Mouse (Mus musculus) MEL (cell line): Measurements from ENCODE around the gene Map3k4. TPM values are rescaled to one million over a fixed set of nuclear protein-coding genes. Genes with fewer than 3 reads are reported as not detected.

Experiments
- DNase-seq: peaks from one replicate; pipeline ENCODE4 v3.0.0; 2011; ENCODE audit warnings: low read depth, low spot score
- H3K27ac ChIP-seq: 2 replicates; pipeline ENCODE4 v1.5.1; 2012; ENCODE audit warnings: low read depth, mild to moderate bottlenecking, control low read depth, low read length, moderate library complexity; ENCODE audit not compliant: control insufficient read depth
- H3K27me3 ChIP-seq, 2 experiments: fragments of 150-350 bp in 1 of 2; sonication (generic) in 1 of 2; 2 replicates each; pipeline ENCODE4 v1.6.1; 2012; ENCODE audit warnings: low read length in 2 of 2, mild to moderate bottlenecking in 2 of 2, improper control_type of control experiment in 1 of 2, moderate library complexity in 1 of 2; ENCODE audit not compliant: insufficient read depth in 2 of 2, control insufficient read depth in 1 of 2
- H3K36me3 ChIP-seq, 2 experiments: 2 replicates each; pipeline ENCODE4 v1.6.1; 2012 to 2014; ENCODE audit warnings: low read length in 2 of 2, improper control_type of control experiment in 1 of 2, inconsistent platforms in 1 of 2, mild to moderate bottlenecking in 1 of 2; ENCODE audit not compliant: insufficient read depth in 2 of 2, control insufficient read depth in 1 of 2
- H3K4me1 ChIP-seq, 2 experiments: fragments of 150-350 bp in 1 of 2; sonication (generic) in 1 of 2; 2 replicates each; pipeline ENCODE4 v1.6.1; 2012; ENCODE audit warnings: low read length in 2 of 2, improper control_type of control experiment in 1 of 2, mild to moderate bottlenecking in 1 of 2; ENCODE audit not compliant: insufficient read depth in 2 of 2, control insufficient read depth in 1 of 2
- H3K4me3 ChIP-seq, 2 experiments: fragments of 150-350 bp in 1 of 2; sonication (generic) in 1 of 2; 2 replicates each; pipeline ENCODE4 v1.5.1; 2012; ENCODE audit warnings: low read depth in 2 of 2, low read length in 2 of 2, mild to moderate bottlenecking in 2 of 2, moderate library complexity in 2 of 2, control low read depth in 1 of 2, improper control_type of control experiment in 1 of 2; ENCODE audit not compliant: control insufficient read depth in 1 of 2, insufficient read depth in 1 of 2
- H3K79me2 ChIP-seq: 2 replicates; pipeline ENCODE4 v1.6.1; 2012; ENCODE audit warnings: mild to moderate bottlenecking, low read length, moderate library complexity; ENCODE audit not compliant: control insufficient read depth, poor library complexity, insufficient read depth
- H3K9ac ChIP-seq: 2 replicates; pipeline ENCODE4 v1.6.1; 2012; ENCODE audit warnings: low read depth, mild to moderate bottlenecking, control low read depth, low read length, moderate library complexity; ENCODE audit not compliant: control insufficient read depth, poor library complexity, severe bottlenecking
- H3K9me3 ChIP-seq: fragments of 150-350 bp; sonication (generic); replicated peaks from 2 replicates; pipeline ENCODE4 v1.6.1; 2012; ENCODE audit warnings: mild to moderate bottlenecking, low read length, improper control_type of control experiment, moderate library complexity; ENCODE audit not compliant: insufficient read depth
- CTCF ChIP-seq, 3 experiments: IDR thresholded peaks in 2 of 3; conservative IDR thresholded peaks in 1 of 3; 2 replicates each; pipeline ENCODE4 v1.5.1; 2011 to 2012; ENCODE audit warnings: low read length in 3 of 3, low read depth in 2 of 3, mild to moderate bottlenecking in 2 of 3, improper control_type of control experiment in 1 of 3, inconsistent platforms in 1 of 3, mixed read lengths in 1 of 3, moderate library complexity in 1 of 3; ENCODE audit not compliant: control insufficient read depth in 1 of 3, insufficient read depth in 1 of 3, poor library complexity in 1 of 3, severe bottlenecking in 1 of 3
- ETS1 ChIP-seq: IDR thresholded peaks from 2 replicates; pipeline ENCODE4 v1.6.1; 2012; ENCODE audit warnings: low read depth, mild to moderate bottlenecking, inconsistent platforms, low read length, improper control_type of control experiment, moderate library complexity
- GABPA ChIP-seq: IDR thresholded peaks from 2 replicates; pipeline ENCODE4 v1.6.1; 2012; ENCODE audit warnings: low read depth, mild to moderate bottlenecking, inconsistent platforms, low read length, improper control_type of control experiment, moderate library complexity
- HCFC1 ChIP-seq: IDR thresholded peaks from 2 replicates; pipeline ENCODE4 v1.6.1; 2012; ENCODE audit warnings: low read depth, mild to moderate bottlenecking, inconsistent platforms, low read length, improper control_type of control experiment, moderate library complexity
- MYC ChIP-seq: IDR thresholded peaks from 2 replicates; pipeline ENCODE4 v1.6.1; 2011; ENCODE audit warnings: low read depth, mild to moderate bottlenecking, low read length, improper control_type of control experiment, moderate library complexity
- POLR2A ChIP-seq, 2 experiments: IDR thresholded peaks; 2 replicates each; pipeline ENCODE4 v1.6.1; 2011 to 2012; ENCODE audit warnings: low read length in 2 of 2, mild to moderate bottlenecking in 2 of 2, control low read depth in 1 of 2, improper control_type of control experiment in 1 of 2, low read depth in 1 of 2, moderate library complexity in 1 of 2; ENCODE audit not compliant: control insufficient read depth in 1 of 2, insufficient read depth in 1 of 2, poor library complexity in 1 of 2
- POLR2AphosphoS5 ChIP-seq: IDR thresholded peaks from 2 replicates; pipeline ENCODE4 v1.6.1; 2012; ENCODE audit warnings: low read depth, borderline replicate concordance, mild to moderate bottlenecking, inconsistent platforms, low read length, moderate library complexity, mixed read lengths
- RAD21 ChIP-seq: IDR thresholded peaks from 2 replicates; pipeline ENCODE4 v1.6.1; 2011; ENCODE audit warnings: mild to moderate bottlenecking, low read depth, low read length, improper control_type of control experiment
- RCOR1 ChIP-seq: IDR thresholded peaks from 2 replicates; pipeline ENCODE4 v1.6.1; 2012; ENCODE audit warnings: low read depth, mild to moderate bottlenecking, inconsistent platforms, low read length, improper control_type of control experiment
- SIN3A ChIP-seq: IDR thresholded peaks from 2 replicates; pipeline ENCODE4 v1.6.1; 2012; ENCODE audit warnings: low read length, improper control_type of control experiment, inconsistent platforms
- SMC3 ChIP-seq: IDR thresholded peaks from 2 replicates; pipeline ENCODE4 v1.6.1; 2011; ENCODE audit warnings: low read depth, low read length, improper control_type of control experiment
- USF1 ChIP-seq: IDR thresholded peaks from 2 replicates; pipeline ENCODE4 v1.6.1; 2014; ENCODE audit warnings: low read depth, mild to moderate bottlenecking, inconsistent platforms, low read length, improper control_type of control experiment, moderate library complexity
- USF2 ChIP-seq, 2 experiments: IDR thresholded peaks; 2 replicates each; pipeline ENCODE4 v1.6.1; 2011 to 2012; ENCODE audit warnings: improper control_type of control experiment in 2 of 2, low read length in 2 of 2, borderline replicate concordance in 1 of 2, inconsistent platforms in 1 of 2, low read depth in 1 of 2, mild to moderate bottlenecking in 1 of 2; ENCODE audit not compliant: insufficient read depth in 1 of 2
- polyA plus RNA-seq, 2 experiments: library from polyadenylated mRNA; stranded (reverse) in 1 of 2; unstranded in 1 of 2; fragments of >175 nt in 1 of 2; fragments of >200 nt in 1 of 2; gene quantifications; 2 replicates each; pipeline versions ENCODE4 v1.2.1 to v1.2.4; 2012; ENCODE audit warnings: low replicate concordance in 2 of 2, low read depth in 1 of 2; ENCODE audit not compliant: insufficient read length in 2 of 2, insufficient read depth in 1 of 2, missing spikeins in 1 of 2
- total RNA-seq: library from RNA; depleted of rRNA; stranded (reverse); fragments of 300-350 nt; gene quantifications from 2 replicates; pipeline ENCODE4 v1.2.3, GENCODE M21; 2012

Map3k4 gene
- total and polyA plus RNA-seq, 3 experiments = 18.0 to 20.4 TPM; not detected in 1

DNA sequence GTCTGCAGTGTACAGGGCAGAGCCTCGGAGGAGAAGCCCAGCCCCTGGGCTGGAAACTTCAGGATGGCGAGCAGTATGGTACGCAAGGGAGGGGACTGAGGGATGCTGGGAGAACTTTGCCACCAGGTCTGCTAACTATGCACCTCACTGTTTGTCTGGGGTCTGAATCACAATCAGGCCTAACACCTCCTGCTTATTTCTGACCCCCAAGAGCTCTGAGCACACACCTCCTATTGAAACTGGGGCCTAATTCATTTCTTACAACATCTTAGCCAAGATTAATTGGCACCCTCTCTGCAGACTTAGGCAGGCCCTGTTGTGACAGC, 113.9 kb downstream of the Map3k4 start (continued):
- TF ChIP-seq USF2 (IDR thresholded peaks at IDR 0.05; ENCODE audit: borderline replicate concordance in 1 of 2, insufficient read depth in 1 of 2, low read depth in 1 of 2, low read length in 2 of 2) = no peak

DNA sequence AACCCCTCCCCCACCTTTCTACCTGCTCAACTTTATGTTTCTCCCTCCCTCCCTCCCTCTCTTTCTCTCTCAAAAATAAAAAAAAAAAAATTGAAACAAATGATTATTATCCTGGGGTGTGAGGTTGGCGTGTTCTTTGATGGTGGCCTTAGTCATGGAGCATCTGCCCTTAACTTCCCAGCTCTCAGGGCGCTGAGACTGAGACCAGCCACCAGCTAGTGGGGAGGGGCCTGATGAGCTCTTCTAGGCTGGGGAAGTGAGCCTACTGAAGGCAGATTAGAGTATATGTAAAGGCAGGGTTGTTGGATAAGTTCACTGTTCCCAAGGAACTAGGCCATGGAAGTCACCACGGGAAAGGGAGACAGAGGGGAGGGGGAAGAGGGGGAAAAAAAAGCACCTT, 114.3 kb downstream of the Map3k4 start:
- Histone ChIP-seq H3K27me3 (no peaks in the 10 kb centered on the region), H3K9me3 (no peaks in the 10 kb centered on the region), H3K27ac (peak overlapping the region; percentile 92), H3K4me3 (peak overlapping the region; percentile 19 to 27), H3K36me3 (peaks cover 0 to 28% of the 10 kb centered on the region in 2 experiments; a peak in 2 of 4 replicates), H3K4me1 (peaks cover 12 to 42% of the 10 kb centered on the region in 2 experiments), H3K9ac (peak overlapping the region; percentile 52), H3K79me2 (no peaks in the 10 kb centered on the region)
- TF ChIP-seq RAD21 = no peak
- TF ChIP-seq HCFC1 = peak; percentile 10; the same call in 1 of the 2 replicates
- TF ChIP-seq GABPA = no peak
- TF ChIP-seq MYC = no peak
- no peak for TF ChIP-seq SMC3
- peak; percentile 84 for DNase-seq

DNA sequence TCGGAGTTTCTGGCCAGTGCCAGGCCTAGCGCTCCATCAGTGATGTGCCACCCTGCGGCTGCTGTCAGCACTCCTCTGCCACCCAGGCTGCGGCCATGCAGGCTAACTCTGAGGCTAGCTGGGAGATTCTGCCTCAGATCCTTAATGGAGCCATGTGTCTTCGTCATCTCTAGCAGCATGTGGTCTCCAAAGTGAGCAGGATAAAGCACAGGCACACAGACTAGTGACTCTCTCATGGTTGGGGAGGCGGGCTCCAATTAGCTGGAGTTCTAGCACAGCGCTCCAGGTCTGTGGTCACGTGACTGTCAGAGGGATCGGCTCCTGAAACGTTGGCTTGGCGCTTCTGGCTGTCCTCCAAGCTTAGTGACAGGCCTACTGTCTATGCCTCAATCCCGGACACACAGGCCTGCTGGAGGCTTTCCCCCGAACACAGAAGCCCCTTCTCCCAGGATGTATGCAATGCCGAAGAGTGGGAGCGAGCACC, 115.1 kb downstream of the Map3k4 start:
- Histone ChIP-seq H3K9me3 (no peaks in the 10 kb centered on the region), H3K36me3 (peaks cover 0 to 28% of the 10 kb centered on the region in 2 experiments; a peak in 2 of 4 replicates), H3K4me1 (peaks cover 12 to 42% of the 10 kb centered on the region in 2 experiments), H3K4me3 (no peak overlapping the region), H3K27ac (peak overlapping the region; percentile 92), H3K79me2 (no peaks in the 10 kb centered on the region), H3K27me3 (no peaks in the 10 kb centered on the region), H3K9ac (peak overlapping the region; percentile 52; the same call in 1 of the 2 replicates)
- DNase-seq = no peak
- TF ChIP-seq USF1 (peak; percentile 45; the same call in 1 of the 2 replicates), SIN3A (no peak)

DNA sequence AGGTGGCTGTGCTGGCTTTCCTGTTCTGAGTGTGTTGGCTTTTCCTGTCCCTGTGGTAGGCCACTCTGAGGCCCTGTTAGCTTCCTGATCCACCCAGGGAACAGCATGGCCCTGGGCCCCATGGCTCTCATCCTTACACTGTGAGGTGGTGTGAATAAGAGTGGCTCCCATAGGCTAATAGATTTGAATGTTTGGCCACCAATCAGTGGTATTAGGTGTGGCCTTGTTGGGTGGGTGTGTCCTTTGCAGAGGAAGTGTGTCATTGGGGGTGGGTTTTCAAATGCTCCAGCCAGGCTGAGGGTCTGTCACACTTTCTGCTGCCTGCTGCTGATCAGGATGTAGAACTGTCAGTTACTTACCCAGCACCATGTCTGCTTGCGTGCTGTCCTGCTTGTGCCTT, 117.5 kb downstream of the Map3k4 start:
- Histone ChIP-seq H3K9me3 (no peaks in the 10 kb centered on the region), H3K27me3 (no peaks in the 10 kb centered on the region), H3K4me1 (peaks cover 3 to 22% of the 10 kb centered on the region in 2 experiments), H3K79me2 (no peaks in the 10 kb centered on the region), H3K9ac (no peak overlapping the region), H3K4me3 (no peak overlapping the region), H3K36me3 (peaks cover 0 to 10% of the 10 kb centered on the region in 2 experiments; a peak in 2 of 4 replicates), H3K27ac (no peak overlapping the region)
- peak; percentile 46 for DNase-seq
- TF ChIP-seq ETS1 (no peak), CTCF (IDR thresholded peaks at IDR 0.05 in 2 of 3, conservative IDR thresholded peaks at IDR 0.05 in 1 of 3; ENCODE audit: control insufficient read depth in 1 of 3, insufficient read depth in 1 of 3, low read depth in 2 of 3, low read length in 3 of 3, poor library complexity in 1 of 3, severe bottlenecking in 1 of 3) (no peak), POLR2A (IDR thresholded peaks at IDR 0.05; ENCODE audit: control insufficient read depth in 1 of 2, insufficient read depth in 1 of 2, low read depth in 1 of 2, low read length in 2 of 2, poor library complexity in 1 of 2) (no peak; a peak in 1 of 4 replicates), POLR2AphosphoS5 (no peak), RCOR1 (no peak), RAD21 (no peak), HCFC1 (no peak), SIN3A (no peak)
